Mouse (Mus musculus) forebrain, postnatal 0 days (tissue): ENCODE data around the gene Mettl26. TPM values are rescaled to one million over a fixed set of nuclear protein-coding genes. Genes with fewer than 3 reads are reported as not detected.

Experiments
- ATAC-seq: fragments of 200-750 bp; cut with Nextera tagmentation; 2 replicates; pipeline ENCODE4 v1.8.0; 2017; ENCODE audit warnings: mild to moderate bottlenecking, moderate library complexity
- DNase-seq: peaks from one replicate; pipeline ENCODE4 v3.0.0-alpha.2; 2015
- H3K27ac ChIP-seq: fragments of 300-500 bp; sonication (generic); 2 replicates; pipeline ENCODE4 v1.5.1; 2014; ENCODE audit warnings: low read depth, mild to moderate bottlenecking, antibody characterized with exemption, low read length, moderate library complexity, mixed read lengths
- H3K27me3 ChIP-seq: fragments of 300-500 bp; sonication (generic); 2 replicates; pipeline ENCODE4 v1.6.1; 2014; ENCODE audit warnings: mild to moderate bottlenecking, low read length, mixed read lengths; ENCODE audit not compliant: insufficient read depth
- H3K36me3 ChIP-seq: fragments of 300-500 bp; sonication (generic); 2 replicates; pipeline ENCODE4 v1.6.1; 2014; ENCODE audit warnings: mild to moderate bottlenecking, moderate library complexity; ENCODE audit not compliant: insufficient read depth
- H3K4me1 ChIP-seq: fragments of 300-500 bp; sonication (generic); 2 replicates; pipeline ENCODE4 v1.6.1; 2014; ENCODE audit warnings: antibody characterized with exemption; ENCODE audit not compliant: insufficient read depth
- H3K4me2 ChIP-seq: fragments of 300-500 bp; sonication (generic); 2 replicates; pipeline ENCODE4 v1.6.1; 2014; ENCODE audit warnings: low read depth, mild to moderate bottlenecking, moderate library complexity
- H3K4me3 ChIP-seq: fragments of 300-500 bp; sonication (generic); 2 replicates; pipeline ENCODE4 v1.5.1; 2014; ENCODE audit warnings: low read depth, low read length, mixed read lengths
- H3K9ac ChIP-seq: fragments of 300-500 bp; sonication (generic); 2 replicates; pipeline ENCODE4 v1.6.1; 2014; ENCODE audit warnings: mild to moderate bottlenecking
- H3K9me3 ChIP-seq: fragments of 300-500 bp; sonication (generic); 2 replicates; pipeline ENCODE4 v1.6.1; 2016; ENCODE audit warnings: low read length
- CTCF ChIP-seq: sonication (generic); IDR thresholded peaks from 2 replicates; pipeline ENCODE4 v1.5.1; 2016; ENCODE audit warnings: antibody characterized with exemption, control low read depth, low read depth
- WGBS: fragments of 180-500 bp; shearing (Covaris S2); extraction: QIAGEN DNeasy Blood & Tissue Kit; methylation state at CpG from one replicate; pipeline ENCODE4 v1.1.7; 2014; 5-methylcytosine and 5-hydroxymethylcytosine counted together
- microRNA-seq, 2 experiments: library from miRNA; unstranded; fragments of <30 nt; microRNA quantifications; one replicate each; pipeline ENCODE4; 2016
- polyA plus RNA-seq: library from polyadenylated mRNA; unstranded; fragments of >200 nt; fragmentation: Nextera tagmentation; extraction: Ambion mirVana; gene quantifications from 2 replicates; pipeline ENCODE4 v1.2.1, GENCODE M21; 2015
- total RNA-seq: library from RNA; depleted of rRNA; stranded (reverse); fragments of >200 nt; gene quantifications from 2 replicates; pipeline ENCODE4 v1.2.3, GENCODE M21; 2014; rRNA removed

Mettl26 gene
- total and polyA plus RNA-seq, 2 experiments from 2014 or later: 37.0 to 62.2 TPM

DNA sequence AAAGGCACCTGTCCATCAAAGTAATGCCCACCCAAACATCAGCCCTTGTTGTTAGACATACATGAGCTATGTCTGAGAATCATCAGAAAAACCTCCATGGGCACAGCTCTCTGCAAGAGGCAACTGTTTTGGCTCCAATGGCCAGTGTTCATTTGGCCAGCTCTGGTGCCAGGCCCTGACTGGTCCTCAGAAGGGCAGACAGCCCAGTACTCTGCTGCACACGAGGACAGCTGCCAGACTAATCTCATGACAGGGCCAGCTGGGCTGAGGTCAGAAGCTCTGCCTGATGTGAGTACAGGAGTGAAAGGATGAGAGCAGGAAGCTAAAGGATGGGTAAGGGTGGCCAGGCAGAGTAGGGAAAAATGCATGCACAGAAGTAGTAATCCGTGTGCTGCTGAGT is 50.5 kb downstream of the Mettl26 start:
- Histone ChIP-seq H3K27ac (no peak overlapping the region), H3K4me2 (no peak overlapping the region)
- no peak for TF ChIP-seq CTCF

More for the DNA sequence above, 50.5 kb downstream of the Mettl26 start:
- Histone ChIP-seq H3K27me3 (no peaks in the 10 kb centered on the region), H3K4me3 (no peak overlapping the region), H3K4me1 (0 out of 2 replicates have a peak, but pooled peaks cover 3% of the 10 kb centered on the region), H3K9me3 (no peaks in the 10 kb centered on the region), H3K36me3 (peaks cover 26% of the 10 kb centered on the region), H3K9ac (no peak overlapping the region)
- DNase-seq (no peak), ATAC-seq (no peak)
- WGBS: 77% methylated on average over 2 of the region's 2 CpGs

Small RNA genes within 50 kb of the gene (microRNA-seq; reads per million reads assigned to microRNA genes)
- 0.39 to 0.49 reads per million in 2 experiments for gene Mir3082

Other genes starting within 250 kb of the Mettl26 start
Only the 30 nearest of the 31 such genes appear.
- gene Gng13, start 157.9 kb upstream of the Mettl26 start, total RNA-seq: 8.2 and 23.2 TPM in 2 replicates
- 17.0 and 24.5 TPM in 2 replicates for gene Gng13, start 157.9 kb upstream of the Mettl26 start, polyA plus RNA-seq
- gene Chtf18, start 147.7 kb upstream of the Mettl26 start, total RNA-seq: 2.2 and 3.7 TPM in 2 replicates
- 2.3 and 3.3 TPM in 2 replicates for gene Chtf18, start 147.7 kb upstream of the Mettl26 start, polyA plus RNA-seq
- gene Rpusd1, start 147.4 kb upstream of the Mettl26 start, total RNA-seq: 6.5 and 8.0 TPM in 2 replicates
- 30.0 and 30.7 TPM in 2 replicates for gene Rpusd1, start 147.4 kb upstream of the Mettl26 start, polyA plus RNA-seq
- gene Mslnl, start 139.0 kb upstream of the Mettl26 start, total RNA-seq: 0.10 TPM in 1 of 2 replicates, not detected in the other
- not detected in 2 replicates for gene Mslnl, start 139.0 kb upstream of the Mettl26 start, polyA plus RNA-seq
- gene Msln, start 120.7 kb upstream of the Mettl26 start, total RNA-seq: 2.1 and 4.0 TPM in 2 replicates
- gene Msln, start 120.7 kb upstream of the Mettl26 start, polyA plus RNA-seq: 0.97 and 1.3 TPM in 2 replicates
- 31.0 and 35.0 TPM in 2 replicates for gene Narfl, start 101.3 kb upstream of the Mettl26 start, total RNA-seq
- 30.4 and 30.8 TPM in 2 replicates for gene Narfl, start 101.3 kb upstream of the Mettl26 start, polyA plus RNA-seq
- 118 and 141 TPM in 2 replicates for gene Haghl, start 89.4 kb upstream of the Mettl26 start, total RNA-seq
- gene Haghl, start 89.4 kb upstream of the Mettl26 start, polyA plus RNA-seq: 139 and 154 TPM in 2 replicates
- 0.31 TPM in 1 of 2 replicates, not detected in the other for gene Ccdc78, start 88.5 kb upstream of the Mettl26 start, total RNA-seq
- 0.36 and 0.45 TPM in 2 replicates for gene Ccdc78, start 88.5 kb upstream of the Mettl26 start, polyA plus RNA-seq
- gene Fam173a, start 82.2 kb upstream of the Mettl26 start, total RNA-seq: 82.5 and 84.2 TPM in 2 replicates
- 76.0 and 78.3 TPM in 2 replicates for gene Fam173a, start 82.2 kb upstream of the Mettl26 start, polyA plus RNA-seq
- 0.31 TPM in 1 of 2 replicates, not detected in the other for gene AC134908.4, start 79.4 kb upstream of the Mettl26 start, total RNA-seq
- 1.1 TPM in 1 of 2 replicates, not detected in the other for gene AC134908.4, start 79.4 kb upstream of the Mettl26 start, polyA plus RNA-seq
- gene Metrn, start 77.9 kb upstream of the Mettl26 start, total RNA-seq: 136 and 148 TPM in 2 replicates
- gene Metrn, start 77.9 kb upstream of the Mettl26 start, polyA plus RNA-seq: 56.9 and 59.3 TPM in 2 replicates
- gene Fbxl16, start 66.0 kb upstream of the Mettl26 start, total RNA-seq: 97.6 and 133 TPM in 2 replicates
- 27.1 and 58.7 TPM in 2 replicates for gene Fbxl16, start 66.0 kb upstream of the Mettl26 start, polyA plus RNA-seq
- gene Wdr24, start 51.4 kb upstream of the Mettl26 start, total RNA-seq: 36.5 and 37.5 TPM in 2 replicates
- 23.2 and 24.5 TPM in 2 replicates for gene Wdr24, start 51.4 kb upstream of the Mettl26 start, polyA plus RNA-seq
- 44.3 and 52.2 TPM in 2 replicates for gene Jmjd8, start 46.2 kb upstream of the Mettl26 start, total RNA-seq
- gene Jmjd8, start 46.2 kb upstream of the Mettl26 start, polyA plus RNA-seq: 46.7 and 49.5 TPM in 2 replicates
- 237 and 238 TPM in 2 replicates for gene Stub1, start 41.7 kb upstream of the Mettl26 start, total RNA-seq
- 314 and 324 TPM in 2 replicates for gene Stub1, start 41.7 kb upstream of the Mettl26 start, polyA plus RNA-seq
- gene Rhbdl1, start 37.8 kb upstream of the Mettl26 start, total RNA-seq: 85.4 and 90.7 TPM in 2 replicates
- gene Rhbdl1, start 37.8 kb upstream of the Mettl26 start, polyA plus RNA-seq: 77.6 and 83.3 TPM in 2 replicates
- gene Gm20683, start 33.3 kb upstream of the Mettl26 start, total RNA-seq: 23.2 and 23.8 TPM in 2 replicates
- 9.2 and 12.3 TPM in 2 replicates for gene Gm20683, start 33.3 kb upstream of the Mettl26 start, polyA plus RNA-seq
- gene Rhot2, start 30.2 kb upstream of the Mettl26 start, total RNA-seq: 35.4 and 53.1 TPM in 2 replicates
- gene Rhot2, start 30.2 kb upstream of the Mettl26 start, polyA plus RNA-seq: 8.1 and 11.3 TPM in 2 replicates
- gene Wdr90, start 13.6 kb upstream of the Mettl26 start, total RNA-seq: 29.8 and 40.2 TPM in 2 replicates
- gene Wdr90, start 13.6 kb upstream of the Mettl26 start, polyA plus RNA-seq: 8.0 and 13.2 TPM in 2 replicates
- gene Mcrip2, start 6.3 kb upstream of the Mettl26 start, total RNA-seq: 10.3 and 16.5 TPM in 2 replicates
- gene Mcrip2, start 6.3 kb upstream of the Mettl26 start, polyA plus RNA-seq: 32.5 and 37.1 TPM in 2 replicates
- 0.23 and 1.5 TPM in 2 replicates for gene Wfikkn1, start 5.8 kb downstream of the Mettl26 start, total RNA-seq
- gene Wfikkn1, start 5.8 kb downstream of the Mettl26 start, polyA plus RNA-seq: 0.28 and 0.29 TPM in 2 replicates
- gene Rab40c, start 44.7 kb downstream of the Mettl26 start, total RNA-seq: 30.9 and 31.4 TPM in 2 replicates
- gene Rab40c, start 44.7 kb downstream of the Mettl26 start, polyA plus RNA-seq: 40.3 and 46.1 TPM in 2 replicates
- gene Pigq, start 69.9 kb downstream of the Mettl26 start, total RNA-seq: 42.2 and 50.6 TPM in 2 replicates
- 58.1 and 63.7 TPM in 2 replicates for gene Pigq, start 69.9 kb downstream of the Mettl26 start, polyA plus RNA-seq
- not detected in 2 replicates for gene Nhlrc4, start 69.9 kb downstream of the Mettl26 start, total RNA-seq
- 0.44 TPM in 1 of 2 replicates, not detected in the other for gene Nhlrc4, start 69.9 kb downstream of the Mettl26 start, polyA plus RNA-seq
- 0.10 TPM in 1 of 2 replicates, not detected in the other for gene A930017K11Rik, start 77.5 kb downstream of the Mettl26 start, total RNA-seq
- gene A930017K11Rik, start 77.5 kb downstream of the Mettl26 start, polyA plus RNA-seq: 0.07 TPM in 1 of 2 replicates, not detected in the other
- gene Capn15, start 110.7 kb downstream of the Mettl26 start, total RNA-seq: 24.7 and 24.9 TPM in 2 replicates
- gene Capn15, start 110.7 kb downstream of the Mettl26 start, polyA plus RNA-seq: 11.4 and 15.2 TPM in 2 replicates
- 21.5 and 30.0 TPM in 2 replicates for gene Rab11fip3, start 194.5 kb downstream of the Mettl26 start, total RNA-seq
- gene Rab11fip3, start 194.5 kb downstream of the Mettl26 start, polyA plus RNA-seq: 11.6 and 15.4 TPM in 2 replicates
- gene Decr2, start 215.3 kb downstream of the Mettl26 start, total RNA-seq: 32.7 and 41.1 TPM in 2 replicates
- gene Decr2, start 215.3 kb downstream of the Mettl26 start, polyA plus RNA-seq: 29.5 and 35.3 TPM in 2 replicates
- gene Nme4, start 220.5 kb downstream of the Mettl26 start, total RNA-seq: 9.5 and 16.0 TPM in 2 replicates
- 11.4 and 12.9 TPM in 2 replicates for gene Nme4, start 220.5 kb downstream of the Mettl26 start, polyA plus RNA-seq
- 2.8 and 4.3 TPM in 2 replicates for gene Tmem8, start 238.2 kb downstream of the Mettl26 start, total RNA-seq
- 2.4 and 2.5 TPM in 2 replicates for gene Tmem8, start 238.2 kb downstream of the Mettl26 start, polyA plus RNA-seq